Mouse (Mus musculus) B cell, adult 62 days (primary cell): Measurements from ENCODE around the gene Eif3m. TPM values are rescaled to one million over a fixed set of nuclear protein-coding genes. Genes with fewer than 3 reads are reported as not detected.

Source experiments
- total RNA-seq: library from RNA; stranded (reverse); gene quantifications from 4 replicates; pipeline ENCODE4 v1.2.4, GENCODE M21; 2023

Eif3m gene
- 112 to 142 TPM (median 121 TPM) in 4 replicates for total RNA-seq

GRCm38 (mm10) chr2:105016967-105017287, at the start of gene Eif3m:
Eif3m (minus strand) TSS chr2:105017080.

Other genes starting within 250 kb of the Eif3m start
- 12.7 to 14.0 TPM (median 13.3 TPM) in 4 replicates for gene Qser1, start 200.3 kb downstream of the Eif3m start, total RNA-seq
- gene Prrg4, start 167.2 kb downstream of the Eif3m start, total RNA-seq, result 8.4 to 12.2 TPM (median 10.4 TPM) in 4 replicates
- gene Ccdc73, start 149.3 kb downstream of the Eif3m start, total RNA-seq, result 3.2 to 3.4 TPM in 2 of 4 replicates, not detected in the others
- not detected in 4 replicates for gene Gm11060, start 74.9 kb upstream of the Eif3m start, total RNA-seq
- 0.55 TPM in 1 of 4 replicates, not detected in the others for gene Wt1, start 109.4 kb upstream of the Eif3m start, total RNA-seq
- gene Them7, start 207.2 kb upstream of the Eif3m start, total RNA-seq, result not detected in 4 replicates